Mouse (Mus musculus) heart, embryonic 14.5 days (tissue): Measurements from ENCODE around the gene Gucy1b1. TPM values are rescaled to one million over a fixed set of nuclear protein-coding genes. Genes with fewer than 3 reads are reported as not detected.

ENCODE experiments used
- ATAC-seq: fragments of 200-750 bp; cut with Nextera tagmentation; 2 replicates; pipeline ENCODE4 v1.8.0; 2017; ENCODE audit warnings: low read depth, moderate TSS enrichment; ENCODE audit not compliant: insufficient number of reproducible peaks, insufficient read depth, low FRiP score
- H3K27ac ChIP-seq, 2 experiments: fragments of 200-500 bp in 1 of 2; fragments of 300-500 bp in 1 of 2; sonication (generic) in 1 of 2; replicated peaks in 1 of 2; 2 replicates each; pipeline ENCODE4 v1.5.1; 2012 to 2014; ENCODE audit warnings: low read depth in 2 of 2, low read length in 2 of 2, control low read depth in 1 of 2, mild to moderate bottlenecking in 1 of 2, mixed read lengths in 1 of 2; ENCODE audit not compliant: control insufficient read depth in 1 of 2, insufficient read depth in 1 of 2
- H3K27me3 ChIP-seq: fragments of 300-500 bp; sonication (generic); 2 replicates; pipeline ENCODE4 v1.6.1; 2014; ENCODE audit warnings: mild to moderate bottlenecking, low read length, control low read depth; ENCODE audit not compliant: control insufficient read depth, insufficient read depth
- H3K36me3 ChIP-seq: fragments of 300-500 bp; sonication (generic); 2 replicates; pipeline ENCODE4 v1.6.1; 2014; ENCODE audit warnings: mild to moderate bottlenecking, control low read depth, low read length, mixed read lengths; ENCODE audit not compliant: control insufficient read depth, insufficient read depth
- H3K4me1 ChIP-seq, 2 experiments: fragments of 200-500 bp in 1 of 2; fragments of 300-500 bp in 1 of 2; sonication (generic) in 1 of 2; 2 replicates each; pipeline ENCODE4 v1.6.1; 2012 to 2014; ENCODE audit warnings: low read length in 2 of 2, control low read depth in 1 of 2, mixed read lengths in 1 of 2; ENCODE audit not compliant: control insufficient read depth in 2 of 2, insufficient read depth in 2 of 2
- H3K4me2 ChIP-seq: fragments of 300-500 bp; sonication (generic); 2 replicates; pipeline ENCODE4 v1.6.1; 2014; ENCODE audit warnings: mild to moderate bottlenecking, low read length
- H3K4me3 ChIP-seq, 2 experiments: fragments of 200-500 bp in 1 of 2; fragments of 300-500 bp in 1 of 2; sonication (generic) in 1 of 2; 2 replicates each; pipeline ENCODE4 v1.5.1; 2012 to 2014; ENCODE audit warnings: low read length in 2 of 2, mild to moderate bottlenecking in 2 of 2, control low read depth in 1 of 2, low read depth in 1 of 2, moderate library complexity in 1 of 2; ENCODE audit not compliant: control insufficient read depth in 1 of 2, insufficient read depth in 1 of 2
- H3K9ac ChIP-seq: fragments of 300-500 bp; sonication (generic); 2 replicates; pipeline ENCODE4 v1.6.1; 2014; ENCODE audit warnings: mild to moderate bottlenecking, low read length
- H3K9me3 ChIP-seq: fragments of 300-500 bp; sonication (generic); 2 replicates; pipeline ENCODE4 v1.6.1; 2016; ENCODE audit warnings: low read length, control low read depth; ENCODE audit not compliant: control insufficient read depth
- WGBS: fragments of 180-500 bp; shearing (Covaris S2); extraction: QIAGEN DNeasy Blood & Tissue Kit; methylation state at CpG from one replicate; pipeline ENCODE4 v1.1.7; 2014; 5-methylcytosine and 5-hydroxymethylcytosine counted together
- polyA plus RNA-seq: library from polyadenylated mRNA; unstranded; fragments of >200 nt; fragmentation: Nextera tagmentation; extraction: Ambion mirVana; gene quantifications from 2 replicates; pipeline ENCODE4 v1.2.1, GENCODE M21; 2014

Gucy1b1 gene
- polyA plus RNA-seq, 1 experiment from 2014 or later = 62.2 TPM

- no peak overlapping the region for H3K4me3 ChIP-seq
- H3K9me3 ChIP-seq = no peaks in the 10 kb centered on the region
- no peak overlapping the region for H3K27ac ChIP-seq
- H3K4me1 ChIP-seq = no peaks in the 10 kb centered on the region
- WGBS = 73% methylated on average over 2 of the region's 2 CpGs
- H3K36me3 ChIP-seq = peaks cover 50% of the 10 kb centered on the region
- H3K4me2 ChIP-seq = no peak overlapping the region
- H3K9ac ChIP-seq = no peak overlapping the region
- H3K27me3 ChIP-seq = no peaks in the 10 kb centered on the region
- ATAC-seq = no peak
Measured at GRCm38 (mm10) chr3:82096801-82097200, 22.3 kb upstream of the Gucy1b1 start.

- Histone ChIP-seq H3K4me3 (peak overlapping the region; percentile 53 to 82), H3K9ac (peak overlapping the region; percentile 81), H3K36me3 (0 out of 2 replicates have a peak, but pooled peaks cover 6% of the 10 kb centered on the region), H3K4me1 (peaks cover 2 to 20% of the 10 kb centered on the region in 2 experiments; a peak in 2 of 4 replicates), H3K27ac (peak overlapping the region; percentile 69 to 84), H3K4me2 (peak overlapping the region; percentile 89), H3K27me3 (no peaks in the 10 kb centered on the region), H3K9me3 (no peaks in the 10 kb centered on the region)
- WGBS = 0% methylated on average over 34 of the region's 34 CpGs
- peak; percentile 68 for ATAC-seq
Measured at GRCm38 (mm10) chr3:82073741-82074181, 728 bp downstream of the Gucy1b1 start.

- 57% methylated on average over 5 of the region's 5 CpGs for WGBS
- no peak for ATAC-seq
- H3K4me1 ChIP-seq = peaks cover 10 to 37% of the 10 kb centered on the region in 2 experiments
Measured at GRCm38 (mm10) chr3:82067830-82068229, 6.7 kb downstream of the Gucy1b1 start.

GRCm38 (mm10) chr3:82061402-82062180, 12.9 kb downstream of the Gucy1b1 start:
- Histone ChIP-seq H3K9ac (0 out of 2 replicates have a peak overlapping the region, but pooled peaks have one; percentile 3), H3K4me2 (0 out of 2 replicates have a peak overlapping the region, but pooled peaks have one; percentile 6), H3K4me3 (no peak overlapping the region), H3K36me3 (0 out of 2 replicates have a peak, but pooled peaks cover 6% of the 10 kb centered on the region), H3K27ac (peak overlapping the region; percentile 43 to 64), H3K4me1 (peaks cover 15 to 47% of the 10 kb centered on the region in 2 experiments), H3K27me3 (no peaks in the 10 kb centered on the region), H3K9me3 (no peaks in the 10 kb centered on the region)
- 18% methylated on average over 9 of the region's 9 CpGs for WGBS
- ATAC-seq = peak; percentile 35; the same call in 1 of the 2 replicates

More at GRCm38 (mm10) chr3:82067830-82068229, 6.7 kb downstream of the Gucy1b1 start:
- Histone ChIP-seq H3K4me3 (no peak overlapping the region), H3K9ac (no peak overlapping the region), H3K27me3 (no peaks in the 10 kb centered on the region), H3K27ac (peak overlapping the region in 1 of 2 experiments; percentile 47; a peak in 1 of 4 replicates), H3K9me3 (no peaks in the 10 kb centered on the region), H3K36me3 (0 out of 2 replicates have a peak, but pooled peaks cover 8% of the 10 kb centered on the region), H3K4me2 (no peak overlapping the region)

GRCm38 (mm10) chr3:82057201-82057600, 17.3 kb downstream of the Gucy1b1 start:
- Histone ChIP-seq H3K4me3 (no peak overlapping the region), H3K9me3 (no peaks in the 10 kb centered on the region), H3K27me3 (no peaks in the 10 kb centered on the region), H3K36me3 (peaks cover 22% of the 10 kb centered on the region; the same call in 1 of the 2 replicates), H3K9ac (no peak overlapping the region), H3K27ac (peak overlapping the region; percentile 56 to 63), H3K4me1 (peaks cover 11 to 42% of the 10 kb centered on the region in 2 experiments), H3K4me2 (no peak overlapping the region)
- WGBS = 5% methylated on average over 5 of the region's 5 CpGs
- peak; percentile 81 for ATAC-seq

- H3K27ac ChIP-seq = peak overlapping the region in 1 of 2 experiments; percentile 19; a peak in 1 of 4 replicates
- WGBS = 33% methylated on average over 5 of the region's 5 CpGs
- no peak overlapping the region for H3K9ac ChIP-seq
- H3K9me3 ChIP-seq = no peaks in the 10 kb centered on the region
- no peak overlapping the region for H3K4me3 ChIP-seq
- ATAC-seq = no peak
- H3K4me2 ChIP-seq = no peak overlapping the region
- H3K27me3 ChIP-seq = no peaks in the 10 kb centered on the region
- H3K36me3 ChIP-seq = peaks cover 17% of the 10 kb centered on the region; the same call in 1 of the 2 replicates
- peaks cover 7 to 31% of the 10 kb centered on the region in 2 experiments for H3K4me1 ChIP-seq
Measured at GRCm38 (mm10) chr3:82054283-82054974, 20.1 kb downstream of the Gucy1b1 start.

GRCm38 (mm10) chr3:82052029-82052428, 22.5 kb downstream of the Gucy1b1 start:
- Histone ChIP-seq H3K4me3 (no peak overlapping the region), H3K27me3 (no peaks in the 10 kb centered on the region), H3K9me3 (no peaks in the 10 kb centered on the region), H3K4me1 (peaks cover 3 to 20% of the 10 kb centered on the region in 2 experiments; a peak in 3 of 4 replicates), H3K36me3 (peaks cover 17% of the 10 kb centered on the region; the same call in 1 of the 2 replicates), H3K27ac (no peak overlapping the region), H3K4me2 (no peak overlapping the region), H3K9ac (no peak overlapping the region)
- WGBS = 66% methylated on average over 2 of the region's 2 CpGs
- no peak for ATAC-seq
